Mouse (Mus musculus): ENCODE results near the gene Prss45.

DNA sequence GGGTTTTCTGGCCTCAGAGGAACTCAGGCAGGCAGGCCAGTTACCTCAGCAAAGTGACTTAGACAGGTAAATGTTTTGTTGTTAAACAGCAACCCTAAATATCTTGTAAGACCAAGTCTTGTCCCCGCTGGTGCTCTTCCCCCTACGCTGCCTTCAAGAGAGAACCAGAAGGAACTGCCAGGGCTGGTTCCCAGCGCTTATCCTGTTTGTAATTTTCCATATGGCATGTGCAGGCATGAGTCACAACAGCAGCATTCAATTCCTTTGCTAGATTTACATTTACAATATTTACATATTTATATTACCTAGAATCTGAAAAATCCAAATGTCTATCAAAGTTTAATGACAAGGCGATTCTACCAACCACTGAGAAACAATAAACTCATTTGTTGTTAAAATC is 24.3 kb upstream of the Prss45 start:
- TF ChIP-seq CTCF (IDR thresholded peaks at IDR 0.05; ENCODE audit: low read depth) (no peak), EP300 (optimal IDR thresholded peaks at IDR 0.05) (no peak)

Data from stomach, postnatal 0 days (tissue).